Mouse (Mus musculus) liver, postnatal 0 days (tissue): ENCODE data around the gene Dusp7.

Experiments used
- CTCF ChIP-seq: sonication (generic); IDR thresholded peaks from 2 replicates; pipeline ENCODE4 v1.5.1; 2016; ENCODE audit warnings: antibody characterized with exemption, low read depth
- EP300 ChIP-seq: IDR thresholded peaks from 2 replicates; pipeline ENCODE4 v1.6.1; 2016; ENCODE audit warnings: antibody characterized with exemption, low read depth, mild to moderate bottlenecking

DNA sequence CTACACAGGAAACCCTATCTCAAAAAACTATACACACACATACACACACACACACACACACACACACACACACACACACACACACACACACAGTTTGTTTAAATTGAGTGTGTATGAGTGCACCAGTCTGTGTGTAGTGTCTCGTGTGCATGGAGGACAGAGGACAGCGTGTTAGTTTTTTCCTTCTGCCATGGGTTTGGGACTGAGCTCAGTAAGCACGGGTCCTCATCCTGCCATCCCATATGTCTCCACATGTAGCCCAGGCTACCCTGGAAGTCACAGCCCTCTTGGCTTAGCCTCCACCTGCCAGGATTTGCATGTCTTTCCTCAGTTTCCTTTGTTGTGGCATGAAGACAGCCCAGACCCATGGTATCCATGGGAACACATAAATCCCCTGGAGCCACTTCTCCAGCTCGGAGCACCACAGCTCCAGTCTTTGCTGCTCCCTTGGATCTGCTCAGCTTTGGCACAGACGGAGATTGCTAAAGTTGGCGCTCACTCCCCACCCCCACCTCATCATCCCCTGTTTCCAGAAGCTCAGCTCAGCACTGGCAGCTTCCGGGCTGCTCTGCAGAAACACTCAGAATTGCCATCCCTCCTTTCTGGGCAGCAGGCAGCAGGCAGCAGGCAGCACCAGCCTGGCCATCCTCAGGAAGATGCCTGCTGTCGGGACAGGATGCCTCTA, 41.2 kb upstream of the Dusp7 start:
- no peak for TF ChIP-seq CTCF
- no peak for TF ChIP-seq EP300
